Mouse (Mus musculus) activated CD4-positive, CD25-positive, alpha-beta regulatory T cell, adult 4 months (primary cell): ENCODE results near the gene Tmem53. TPM values are rescaled to one million over a fixed set of nuclear protein-coding genes. Genes with fewer than 3 reads are reported as not detected.
"Not testable (repeated sequence)": the region's sequence is repeated elsewhere in the genome, so short reads cannot be mapped to it uniquely, and the experiment has no call there.

Source experiments
- ATAC-seq: one replicate; pipeline ENCODE4 v1.8.0; 2017
- polyA plus RNA-seq, 2 experiments: library from polyadenylated mRNA; unstranded; fragments of 100-300 nt; shearing (Covaris generic); gene quantifications; one replicate each; pipeline ENCODE4 v1.2.1; 2017

Tmem53 gene
- polyA plus RNA-seq, 2 experiments from 2014 or later: 1.6 TPM; not detected in 1

- ATAC-seq: no peak
Measured at GRCm38 (mm10) chr4:117252351-117252750, 600 bp downstream of the Tmem53 start.

DNA sequence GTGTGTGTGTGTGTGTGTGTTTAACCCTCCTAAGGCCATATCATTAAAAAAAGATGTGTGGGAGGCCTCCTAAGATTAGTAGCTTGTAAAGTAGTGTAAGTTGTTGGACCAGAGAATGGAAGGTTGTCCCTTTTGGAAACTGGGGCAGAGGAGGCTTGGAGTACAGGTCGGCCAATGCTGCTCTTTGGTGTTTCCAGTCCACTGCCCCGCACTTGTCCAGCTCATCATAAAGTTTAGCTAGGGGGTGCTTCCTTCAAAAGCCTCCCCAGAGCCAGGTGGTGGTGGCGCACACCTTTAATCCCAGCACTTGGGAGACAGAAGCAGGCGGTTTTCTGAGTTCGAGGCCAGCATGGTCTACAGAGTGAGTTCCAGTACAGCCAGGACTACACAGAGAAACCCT lies 1.0 kb downstream of the Tmem53 start:
- ATAC-seq: no peak

DNA sequence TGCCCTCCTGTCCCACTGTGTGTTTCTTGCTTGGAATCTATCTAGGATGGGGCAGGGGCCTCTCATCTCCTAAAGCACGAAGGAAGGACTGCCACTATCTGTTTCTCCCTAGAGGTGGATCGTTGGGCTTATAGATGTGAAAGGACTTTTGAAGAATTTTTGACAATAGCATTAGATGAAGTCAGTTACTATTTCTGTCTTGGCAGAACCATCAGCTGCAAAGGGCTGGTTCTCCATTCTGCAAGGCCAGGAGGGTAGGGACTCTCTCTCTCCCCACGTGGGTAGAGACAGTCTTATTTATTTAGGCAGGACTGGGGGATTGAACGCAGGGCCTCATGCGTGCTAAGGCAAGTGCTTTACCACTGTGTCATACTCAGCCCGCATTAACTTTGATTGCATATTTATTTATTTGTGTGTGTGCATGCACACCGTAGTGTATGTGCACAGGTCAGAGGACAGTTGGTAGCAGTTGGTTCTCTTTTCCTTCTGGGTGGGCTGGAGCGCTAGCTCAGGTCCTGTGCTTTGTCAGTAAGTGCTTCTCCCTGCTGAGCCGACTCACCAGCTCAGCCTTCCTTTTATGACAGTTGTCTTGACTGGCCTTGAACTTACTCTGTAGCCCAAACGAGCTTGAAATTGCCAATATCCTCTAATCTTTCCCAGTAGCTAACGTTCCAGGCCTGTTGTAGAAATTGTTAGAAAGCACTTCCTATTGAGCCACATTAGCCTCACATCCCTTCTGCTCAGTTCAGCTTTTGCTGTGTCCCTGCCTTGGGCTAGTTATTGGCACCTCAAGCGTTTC lies 1.7 kb downstream of the Tmem53 start:
- no peak for ATAC-seq

DNA sequence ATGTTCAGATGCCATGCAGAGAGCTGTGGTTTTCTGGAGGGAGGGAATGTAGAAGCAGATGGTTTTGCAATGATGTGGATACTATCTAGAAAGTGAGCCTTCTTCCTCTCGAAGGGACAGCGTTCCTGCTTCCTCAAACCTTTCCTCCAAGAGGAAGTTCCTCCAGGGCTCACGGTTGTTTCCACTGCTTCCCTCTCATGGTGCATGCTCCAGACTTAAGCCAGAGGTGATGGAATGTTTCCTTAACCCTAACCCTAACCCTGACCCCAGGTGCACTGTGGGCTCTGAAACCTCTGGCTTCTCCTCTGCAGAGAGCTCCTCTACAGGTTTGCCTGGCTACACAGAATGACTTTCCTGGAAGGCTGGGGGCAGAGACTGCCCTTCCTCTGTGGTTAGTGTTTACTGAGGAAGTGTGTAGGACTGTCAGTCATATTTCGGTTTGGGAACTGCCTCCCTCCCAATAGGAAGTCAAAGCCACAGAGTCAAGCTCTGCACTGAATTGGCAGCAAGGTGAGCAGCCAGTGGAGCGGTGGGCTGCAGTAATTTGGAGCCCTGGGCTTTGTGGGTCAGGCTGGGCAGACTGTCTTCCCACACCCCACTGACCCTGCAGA lies 2.4 kb downstream of the Tmem53 start:
- no peak for ATAC-seq

DNA sequence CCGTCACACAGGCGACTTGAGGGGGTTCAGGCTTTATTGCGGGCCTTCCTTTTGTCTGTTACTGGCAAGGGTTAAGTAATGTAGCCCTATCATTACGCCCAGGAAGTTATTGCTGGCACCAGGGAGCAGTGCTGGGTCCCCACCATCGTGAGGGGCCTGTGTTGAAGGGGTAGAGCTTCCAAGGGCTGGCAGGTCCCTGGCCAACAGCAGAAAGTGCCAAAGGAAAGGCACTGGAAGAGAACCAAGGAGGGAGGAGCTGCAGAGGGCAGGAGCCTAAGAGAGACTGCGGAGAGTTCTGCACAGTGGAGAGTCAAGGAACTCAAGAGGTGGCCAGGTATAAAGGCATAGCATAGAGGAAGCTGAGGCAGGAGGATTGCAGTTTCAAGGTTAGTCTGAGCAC lies 2.9 kb downstream of the Tmem53 start:
- ATAC-seq: no peak

GRCm38 (mm10) chr4:117259909-117260308 lies 8.2 kb downstream of the Tmem53 start:
- not testable (repeated sequence) for ATAC-seq

GRCm38 (mm10) chr4:117261222-117261621 lies 9.5 kb downstream of the Tmem53 start:
- ATAC-seq: no peak

DNA sequence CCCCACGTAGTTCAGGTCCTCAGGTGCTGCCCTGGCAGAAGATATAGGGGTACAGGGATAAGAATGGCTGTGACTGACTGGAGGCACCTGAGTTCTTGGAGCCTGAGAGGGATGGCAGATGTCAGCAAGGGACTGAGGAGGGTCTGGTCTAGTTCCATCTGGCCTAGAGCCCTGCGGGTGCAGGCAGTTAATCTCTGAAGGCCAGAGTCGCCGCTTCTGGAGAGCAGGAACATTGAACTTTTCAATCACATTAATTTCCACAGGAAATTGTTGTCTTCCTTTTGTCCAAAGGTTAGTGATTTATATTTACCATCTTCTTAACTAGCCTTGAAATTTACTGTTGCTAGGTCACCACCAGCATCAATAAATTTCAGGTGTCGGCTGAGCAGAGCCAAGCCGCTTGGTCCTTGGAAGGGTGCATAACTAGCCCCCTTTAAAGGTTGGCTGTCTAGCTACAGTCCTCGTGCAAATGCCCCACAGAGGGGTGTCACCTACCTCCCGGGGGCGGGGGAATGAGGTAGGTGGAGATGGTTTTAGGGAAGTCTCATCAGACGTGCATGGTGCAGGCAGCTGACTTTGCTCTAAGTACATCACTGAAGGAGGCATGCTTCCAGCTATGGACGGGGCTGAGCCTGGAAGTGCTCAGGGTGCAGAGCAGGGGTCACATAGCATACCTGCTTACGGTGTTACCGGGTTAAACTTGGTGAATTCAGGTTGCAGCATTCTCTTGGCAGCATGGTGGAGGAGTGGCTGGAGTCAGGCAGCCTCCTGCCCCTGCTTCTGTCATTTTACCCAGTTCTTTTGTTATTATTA lies 10.6 kb downstream of the Tmem53 start:
- ATAC-seq: no peak

DNA sequence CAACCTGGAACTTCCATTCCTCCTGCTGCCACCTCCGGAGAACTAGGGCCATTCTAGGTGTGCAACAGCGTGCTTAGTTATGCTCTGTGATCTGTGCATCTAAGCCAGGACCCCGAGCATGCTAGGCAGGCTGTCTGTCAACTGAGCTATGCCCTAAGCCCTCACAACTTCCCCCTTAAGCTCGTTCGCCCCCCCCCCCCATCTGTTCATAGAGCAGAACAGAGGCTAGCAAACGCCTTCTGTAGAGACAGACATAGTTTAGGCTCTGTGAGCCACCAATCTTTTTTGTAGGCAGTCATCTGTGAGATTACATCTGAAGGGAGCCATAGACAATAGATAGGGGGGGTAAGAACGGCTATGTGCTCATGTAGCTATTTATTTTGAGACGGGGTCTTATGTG lies 11.2 kb downstream of the Tmem53 start:
- ATAC-seq: no peak

GRCm38 (mm10) chr4:117267284-117267683 lies 15.5 kb downstream of the Tmem53 start:
- peak; percentile 62 for ATAC-seq

DNA sequence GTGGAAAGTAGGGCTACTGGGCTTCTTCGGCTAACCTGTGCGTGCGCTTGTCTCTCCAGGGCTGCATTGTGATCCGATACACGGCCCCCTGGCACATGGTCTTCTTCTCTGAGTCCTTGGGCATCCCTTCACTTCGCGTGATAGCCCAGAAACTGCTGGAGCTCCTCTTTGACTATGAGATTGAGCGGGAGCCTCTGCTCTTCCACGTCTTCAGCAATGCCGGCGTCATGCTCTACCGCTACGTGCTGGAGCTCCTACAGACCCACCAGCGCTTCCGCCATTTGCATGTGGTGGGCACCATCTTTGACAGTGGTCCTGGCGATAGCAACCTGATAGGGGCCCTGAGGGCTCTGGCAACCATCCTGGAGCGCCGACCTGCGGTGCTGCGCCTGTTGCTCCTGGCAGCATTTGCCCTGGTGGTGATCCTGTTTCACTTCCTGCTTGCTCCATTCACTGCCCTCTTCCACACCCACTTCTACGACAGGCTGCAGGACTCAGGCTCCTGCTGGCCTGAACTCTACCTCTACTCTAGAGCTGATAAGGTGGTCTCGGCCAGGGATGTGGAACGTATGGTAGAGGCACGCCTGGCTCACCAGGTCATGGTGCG lies 16.2 kb downstream of the Tmem53 start:
- ATAC-seq: no peak

GRCm38 (mm10) chr4:117270278-117270677 lies 18.5 kb downstream of the Tmem53 start:
- ATAC-seq: peak; percentile 68

DNA sequence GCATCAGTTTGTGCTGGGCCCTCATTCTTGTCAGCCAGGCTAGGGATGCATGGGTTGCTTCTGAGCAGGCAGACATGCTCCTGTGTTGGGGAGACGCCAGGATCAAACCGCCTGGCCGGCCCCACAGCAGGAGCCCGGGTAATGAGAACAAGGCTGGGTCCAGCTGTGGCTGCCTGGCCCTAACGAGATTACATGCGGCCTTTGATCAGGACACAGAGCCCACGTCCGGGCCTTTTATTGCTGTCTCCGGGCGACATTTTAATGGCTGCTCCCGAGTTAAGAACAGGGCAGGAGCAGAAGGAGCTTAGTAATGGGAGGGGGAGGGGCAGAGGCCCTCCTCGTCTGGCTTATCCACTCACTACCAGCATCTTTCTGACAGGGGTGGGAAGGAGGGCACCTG lies 20.7 kb downstream of the Tmem53 start:
- no peak for ATAC-seq

DNA sequence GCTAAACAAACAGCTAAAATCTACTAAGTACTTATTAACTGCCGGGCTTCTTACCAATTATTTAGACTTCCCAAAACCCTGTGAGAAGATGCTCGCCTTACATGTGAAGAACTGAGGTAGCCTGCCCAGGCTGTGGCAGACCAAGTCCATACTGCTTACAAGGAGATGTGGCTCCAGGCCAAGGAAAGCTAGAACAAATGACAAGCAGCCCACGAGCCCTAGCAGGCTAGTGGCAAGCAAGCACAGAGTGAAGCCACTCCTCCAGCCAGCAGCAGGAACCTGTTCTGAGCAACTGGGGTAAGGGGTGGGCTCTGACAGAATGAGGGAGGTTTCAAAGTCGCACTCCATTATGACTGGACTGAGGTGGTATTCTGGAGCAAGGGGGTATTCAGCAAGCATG lies 23.0 kb downstream of the Tmem53 start:
- no peak for ATAC-seq

- no peak for ATAC-seq
Measured at GRCm38 (mm10) chr4:117276281-117276711, 24.5 kb downstream of the Tmem53 start.

- no peak for ATAC-seq
Measured at GRCm38 (mm10) chr4:117277021-117277420, 25.3 kb downstream of the Tmem53 start.

DNA sequence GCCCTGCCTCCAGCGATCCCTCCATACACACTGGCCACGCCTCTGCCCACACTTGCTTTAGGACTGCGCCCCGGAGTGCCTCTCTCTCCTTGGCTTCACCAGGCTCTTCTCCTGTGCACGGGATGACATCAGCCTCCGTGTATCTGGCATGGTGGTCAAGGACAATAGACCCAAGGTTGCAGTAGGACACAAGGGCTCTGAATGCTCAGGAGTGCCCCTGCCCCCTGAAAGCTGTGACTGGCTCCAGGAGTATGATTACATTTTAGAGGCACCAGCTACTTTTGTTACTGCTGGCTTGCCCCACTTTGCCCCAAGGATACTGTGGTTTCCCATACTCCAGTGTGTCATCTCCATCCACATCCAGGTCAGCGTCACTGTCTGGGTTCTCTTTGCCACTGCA lies 25.9 kb downstream of the Tmem53 start:
- ATAC-seq: no peak

GRCm38 (mm10) chr4:117278381-117279252 lies 26.9 kb downstream of the Tmem53 start:
- no peak for ATAC-seq

DNA sequence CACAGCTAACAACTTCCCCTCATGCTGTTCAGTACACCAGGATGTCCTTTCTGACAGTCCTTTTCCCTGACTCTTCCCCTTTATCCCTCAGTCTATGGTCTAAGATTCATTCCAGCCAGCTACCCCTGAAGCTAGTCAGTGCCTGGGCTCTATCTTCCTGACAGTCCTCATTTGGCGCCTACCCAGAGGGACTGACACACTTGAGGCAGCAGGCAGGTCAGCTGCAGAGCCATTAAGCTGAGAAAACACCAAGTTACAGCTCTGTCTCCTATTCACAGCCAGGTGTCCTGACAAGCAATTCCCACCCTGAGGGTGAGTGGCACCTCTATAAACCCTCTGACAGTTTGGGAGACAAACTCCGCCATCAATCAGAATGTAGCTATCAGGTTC lies 27.5 kb downstream of the Tmem53 start:
- no peak for ATAC-seq

- ATAC-seq: no peak
Measured at GRCm38 (mm10) chr4:117280397-117280930, 28.7 kb downstream of the Tmem53 start.

DNA sequence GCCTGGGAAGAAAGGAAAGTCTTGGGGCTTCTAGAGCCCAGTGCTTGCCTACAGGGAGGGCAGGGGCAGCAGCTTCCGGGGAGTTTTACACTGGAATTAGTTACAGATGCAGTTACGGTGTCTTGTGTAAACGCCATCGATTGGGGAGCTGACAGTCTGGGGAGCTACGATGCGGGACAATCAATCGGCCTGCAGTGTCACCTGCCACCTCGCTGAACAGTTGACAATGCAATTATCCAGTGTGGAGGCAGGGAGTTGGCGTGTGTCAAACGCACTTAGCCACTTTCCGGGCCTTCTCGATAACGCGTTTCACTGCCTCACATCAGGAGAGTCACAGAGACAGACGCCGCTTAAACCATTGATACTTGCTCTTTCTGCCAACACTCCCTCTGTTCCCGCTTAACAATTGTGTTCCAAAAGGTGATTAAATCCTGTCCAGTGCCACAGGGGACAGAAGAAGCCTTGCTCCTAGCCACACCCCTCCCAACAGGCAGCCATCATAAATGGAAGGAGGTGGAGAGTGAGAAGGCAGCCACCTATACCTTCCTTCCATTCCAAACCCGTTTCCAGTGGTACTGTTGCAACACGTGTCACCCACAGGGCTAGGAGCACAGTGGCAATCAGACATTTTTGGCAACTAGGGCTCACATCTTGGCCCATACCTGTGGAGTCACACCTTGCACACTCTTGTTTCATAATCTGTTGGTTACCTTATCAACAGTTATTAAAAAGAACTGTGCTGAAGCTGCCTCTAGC lies 29.5 kb downstream of the Tmem53 start:
- no peak for ATAC-seq
